Mouse (Mus musculus) left cerebral cortex, adult 9 months (tissue): ENCODE measurements around the gene Col9a2.
"Not testable (repeated sequence)": the region's sequence is repeated elsewhere in the genome, so short reads cannot be mapped to it uniquely, and the experiment has no call there.

ENCODE experiments used
- DNase-seq, 2 experiments: peaks; one replicate each; pipeline ENCODE4 v3.0.0; 2022; ENCODE audit warnings: low spot score in 2 of 2

The Col9a2 gene

DNA sequence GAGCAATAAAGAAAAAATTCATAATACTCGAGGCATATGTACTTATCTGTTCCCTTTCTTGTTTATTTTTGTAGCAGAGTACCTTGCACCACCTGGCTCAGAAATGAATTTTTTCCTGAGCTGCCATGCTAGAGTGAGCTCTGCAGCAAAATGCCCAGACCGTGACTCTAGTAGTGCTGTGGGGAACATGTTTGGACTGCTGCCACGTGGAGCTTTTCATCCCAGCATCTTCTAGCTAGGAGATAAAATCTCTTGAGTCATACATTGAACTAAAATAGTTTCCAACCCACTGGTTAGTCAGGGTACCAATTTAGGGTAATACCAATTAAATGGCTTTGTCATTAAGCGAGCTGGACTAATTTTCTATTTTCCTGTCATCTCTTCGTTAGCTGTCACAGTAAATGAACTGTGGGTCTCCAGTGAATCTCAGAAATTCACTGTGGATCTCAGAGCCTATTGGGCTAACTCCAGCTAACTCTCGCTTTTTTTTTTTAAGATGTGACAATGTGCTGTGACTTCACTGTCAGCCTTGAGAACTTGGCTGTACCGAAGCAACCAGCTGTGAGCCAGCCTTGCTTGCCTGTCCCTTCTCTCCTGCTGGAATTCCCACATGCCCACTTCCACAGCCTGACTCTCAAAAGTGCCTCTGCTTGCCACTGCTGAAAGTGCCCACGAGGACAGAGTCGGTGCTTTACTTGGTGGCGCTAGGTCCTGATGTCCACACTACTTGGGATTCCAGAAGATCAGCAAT is 19.0 kb upstream of the Col9a2 start:
- peak in 1 of 2 experiments; percentile 71 for DNase-seq

- DNase-seq: no peak
These were observed 17.3 kb upstream of the Col9a2 start for GRCm38 (mm10) chr4:121021911-121022310.

- no peak for DNase-seq
These were observed 15.7 kb upstream of the Col9a2 start for GRCm38 (mm10) chr4:121023464-121023863.

- no peak for DNase-seq
These were observed 15.2 kb upstream of the Col9a2 start for GRCm38 (mm10) chr4:121023941-121024340.

DNA sequence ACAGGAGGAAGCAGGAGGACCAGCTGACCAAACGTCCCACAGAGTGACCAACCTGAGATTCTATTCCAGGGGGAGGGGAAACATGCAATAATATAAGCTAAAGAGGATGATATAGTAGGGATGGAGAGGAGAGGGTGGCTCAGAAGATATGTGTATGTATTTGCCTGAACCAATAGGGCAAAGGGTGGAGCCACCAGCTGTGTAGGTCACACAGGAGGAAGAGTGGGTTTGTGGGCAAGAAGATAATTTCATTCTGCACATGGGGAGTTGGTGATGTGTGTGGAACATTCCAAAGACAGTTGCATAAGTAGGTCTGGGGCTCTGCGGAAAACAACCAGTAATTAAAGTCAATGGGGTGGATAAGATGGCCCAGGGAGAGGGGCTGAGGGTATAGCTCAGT is 13.5 kb upstream of the Col9a2 start:
- DNase-seq: no peak

GRCm38 (mm10) chr4:121028146-121028545 is 11.0 kb upstream of the Col9a2 start:
- DNase-seq: no peak

- DNase-seq: peak in 1 of 2 experiments; percentile 62
These were observed 10.4 kb upstream of the Col9a2 start for GRCm38 (mm10) chr4:121028659-121029392.

GRCm38 (mm10) chr4:121029632-121030031 is 9.6 kb upstream of the Col9a2 start:
- DNase-seq: no peak

DNA sequence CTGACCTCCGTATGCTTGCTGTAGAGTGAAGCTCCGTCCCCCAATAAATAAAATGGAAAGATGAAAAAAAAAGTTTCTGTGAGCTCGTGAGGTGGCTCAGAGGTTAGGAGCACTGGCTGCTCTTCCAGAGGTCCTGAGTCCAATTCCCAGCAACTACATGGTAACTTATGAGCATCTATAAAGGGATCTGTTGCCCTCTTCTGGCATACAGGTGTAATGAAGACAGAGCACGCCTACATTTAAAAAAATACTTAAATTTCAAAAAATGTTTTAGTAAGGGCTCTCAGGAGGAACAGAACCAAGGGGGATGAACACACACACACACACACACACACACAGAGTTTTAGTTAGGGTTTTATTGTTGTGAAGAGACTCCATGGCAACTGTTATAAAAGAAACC is 7.7 kb upstream of the Col9a2 start:
- DNase-seq: no peak

DNA sequence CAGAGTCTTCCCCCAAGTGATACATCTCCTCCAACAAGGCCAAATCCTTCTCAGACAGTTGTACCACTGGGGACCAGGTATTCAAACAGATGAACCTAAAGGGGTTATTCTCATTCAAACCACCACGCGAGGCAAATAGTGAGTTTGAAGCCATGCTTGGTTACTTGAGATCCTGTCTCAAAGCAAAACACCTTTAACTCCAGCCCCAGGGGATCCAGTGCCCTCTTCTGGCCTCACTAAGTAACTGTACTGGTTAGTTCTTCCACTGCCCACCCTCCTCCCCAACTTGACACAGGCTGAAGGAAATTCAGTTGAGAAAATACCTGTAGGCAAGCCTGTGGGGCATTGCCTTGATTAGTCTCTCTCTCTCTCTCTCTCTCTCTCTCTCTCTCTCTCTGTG is 6.2 kb upstream of the Col9a2 start:
- DNase-seq: no peak

- DNase-seq: no peak
These were observed 1.1 kb downstream of the Col9a2 start for GRCm38 (mm10) chr4:121040323-121040722.

DNA sequence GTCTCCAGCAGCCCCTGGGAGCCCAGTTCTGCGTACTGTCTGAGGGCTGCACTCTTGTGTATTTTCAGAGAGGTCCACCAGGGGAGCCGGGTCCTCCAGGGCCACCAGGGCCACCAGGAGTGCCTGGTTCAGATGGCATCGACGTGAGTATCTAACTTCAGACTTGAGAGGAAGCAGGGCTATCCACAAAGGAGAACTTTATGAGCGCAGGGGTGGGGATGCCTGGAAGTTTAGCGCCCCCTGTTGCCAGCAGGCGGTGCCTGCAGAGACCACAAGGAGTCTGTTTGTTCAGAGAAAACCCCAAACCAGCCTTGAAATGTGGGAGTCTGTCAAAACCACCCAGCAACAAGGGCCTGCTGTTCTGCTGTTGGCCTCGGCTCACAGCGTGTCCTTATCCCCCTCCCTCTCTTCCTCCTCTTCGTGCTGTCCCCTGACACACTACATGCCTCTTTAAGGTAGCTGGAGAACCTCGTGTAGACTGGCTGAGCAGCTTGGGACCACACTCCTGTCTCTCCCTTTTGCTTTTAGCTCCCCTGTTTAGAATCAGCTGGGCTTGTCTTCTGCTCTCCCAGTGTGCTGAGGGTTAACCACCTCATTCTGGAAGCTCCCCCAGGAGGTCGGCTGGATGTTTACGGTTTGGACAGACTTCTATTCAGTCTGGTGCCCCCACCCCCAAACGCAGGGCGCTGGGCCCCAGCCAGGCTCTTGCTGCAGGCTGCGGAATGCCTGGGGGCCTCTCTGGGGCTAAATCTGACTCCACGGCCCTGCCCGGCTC is 1.9 kb downstream of the Col9a2 start:
- peak; percentile 44 to 81 for DNase-seq

GRCm38 (mm10) chr4:121042472-121042871 is 3.3 kb downstream of the Col9a2 start:
- no peak for DNase-seq

- no peak for DNase-seq
These were observed 3.8 kb downstream of the Col9a2 start for GRCm38 (mm10) chr4:121042946-121043345.

DNA sequence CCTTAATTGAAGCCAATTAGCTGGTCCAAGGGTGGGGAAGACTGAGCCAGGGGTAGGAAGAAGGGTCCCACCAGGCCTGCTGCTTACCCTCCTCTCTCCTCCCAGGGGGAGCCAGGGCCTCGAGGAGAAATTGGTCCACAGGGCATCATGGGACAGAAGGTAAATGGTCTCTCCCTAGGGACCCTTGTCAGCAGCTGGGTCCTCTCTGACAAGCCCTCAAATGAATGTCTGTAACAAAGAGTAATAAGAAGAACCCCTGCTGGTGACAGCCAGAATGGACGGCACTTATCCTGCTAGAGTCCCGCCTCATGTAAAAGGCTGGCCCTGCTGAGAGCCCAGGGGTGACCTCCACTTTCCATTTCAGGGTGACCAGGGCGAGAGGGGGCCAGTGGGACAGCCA is 12.7 kb downstream of the Col9a2 start:
- no peak for DNase-seq

DNA sequence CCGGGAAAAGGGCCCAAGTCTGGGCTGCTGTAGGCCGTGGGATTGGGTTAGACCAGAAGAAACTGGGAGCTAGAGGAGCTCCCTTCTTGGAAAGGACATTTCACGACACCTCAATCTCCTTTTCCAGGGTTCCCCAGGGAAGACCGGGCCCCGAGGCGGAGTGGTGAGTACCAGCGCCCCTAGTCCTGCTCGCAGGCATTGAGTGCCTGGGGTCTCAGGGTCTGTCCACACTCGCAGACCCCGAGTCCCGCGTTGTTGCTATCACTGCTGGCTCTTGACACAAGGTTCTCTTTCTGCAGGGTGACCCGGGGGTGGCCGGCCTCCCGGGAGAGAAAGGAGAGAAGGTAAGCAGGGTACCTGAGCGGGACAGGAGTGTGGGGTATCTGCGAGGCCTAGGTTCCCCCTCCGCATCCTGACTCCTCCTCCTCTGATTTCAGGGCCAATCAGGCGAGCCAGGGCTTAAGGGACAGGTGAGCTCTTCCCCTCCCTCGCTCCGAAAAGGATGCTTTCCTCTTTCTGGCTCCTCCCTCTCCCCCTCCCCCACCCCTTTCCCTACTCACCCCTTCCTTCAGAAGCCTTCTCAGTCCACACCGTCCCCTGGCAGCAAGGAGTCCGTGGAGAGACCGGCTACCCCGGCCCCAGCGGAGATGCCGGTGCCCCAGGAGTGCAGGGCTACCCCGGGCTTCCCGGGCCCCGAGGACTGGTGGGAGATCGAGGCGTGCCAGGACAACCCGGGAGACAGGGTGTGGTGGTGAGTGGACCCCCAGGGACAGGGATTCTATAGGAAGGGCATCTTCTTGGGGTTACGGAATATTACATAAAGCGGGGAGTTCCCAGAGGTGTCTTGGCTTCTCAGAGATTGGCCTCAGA is 13.5 kb downstream of the Col9a2 start:
- peak in 1 of 2 experiments; percentile 29 for DNase-seq

- DNase-seq: no peak
These were observed 17.2 kb downstream of the Col9a2 start for GRCm38 (mm10) chr4:121056342-121056741.

GRCm38 (mm10) chr4:121057032-121057431 is 17.8 kb downstream of the Col9a2 start:
- no peak for DNase-seq

DNA sequence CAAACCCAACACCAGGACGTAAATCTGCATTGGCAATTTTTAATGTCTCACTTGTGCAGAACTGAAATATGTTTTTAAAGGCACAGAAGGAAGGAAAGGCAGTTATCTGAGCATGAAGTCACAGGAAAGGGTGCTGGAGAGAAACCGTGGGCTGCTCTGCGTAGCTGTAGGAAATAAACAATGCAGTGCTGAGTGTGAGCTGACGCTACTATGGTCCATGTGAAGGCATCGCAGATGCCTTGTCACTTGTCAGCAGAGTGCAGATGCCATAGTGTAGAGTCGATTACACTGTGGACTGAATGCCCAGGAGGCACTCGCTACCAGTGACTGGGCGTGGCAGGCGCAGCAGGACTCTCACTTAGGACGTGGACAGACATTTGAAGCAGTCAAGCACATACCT is 20.0 kb downstream of the Col9a2 start:
- not testable (repeated sequence) for DNase-seq

DNA sequence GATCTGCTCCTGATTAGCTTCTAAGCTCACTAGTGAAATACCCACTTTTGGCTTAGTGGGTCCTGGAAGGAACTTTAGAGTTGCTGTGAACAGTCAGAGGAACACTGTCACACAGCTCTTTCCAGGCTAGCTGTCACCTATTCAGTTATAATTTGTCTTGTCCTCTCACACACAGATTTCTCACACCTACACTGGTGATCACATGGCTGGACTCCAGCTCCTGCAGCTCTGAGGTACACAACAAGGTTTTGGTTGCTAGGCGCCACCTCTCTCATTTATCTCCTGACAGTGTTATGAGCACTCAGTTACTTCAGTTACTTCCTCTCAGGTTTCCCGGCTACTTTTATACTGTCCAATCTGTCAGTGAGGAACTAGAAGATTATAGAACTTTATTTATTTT is 26.2 kb downstream of the Col9a2 start:
- DNase-seq: no peak

- DNase-seq: no peak
These were observed 35.1 kb downstream of the Col9a2 start for GRCm38 (mm10) chr4:121074250-121074649.
